Mouse (Mus musculus) midbrain, embryonic 13.5 days (tissue): ENCODE measurements around the gene Pfkfb4. TPM values are rescaled to one million over a fixed set of nuclear protein-coding genes. Genes with fewer than 3 reads are reported as not detected.

Source experiments
- ATAC-seq: fragments of 200-750 bp; cut with Nextera tagmentation; 2 replicates; pipeline ENCODE4 v1.8.0; 2017; ENCODE audit warnings: mild to moderate bottlenecking, moderate TSS enrichment, moderate library complexity
- H3K27ac ChIP-seq: fragments of 300-500 bp; sonication (generic); 2 replicates; pipeline ENCODE4 v1.5.1; 2015; ENCODE audit warnings: inconsistent platforms, mild to moderate bottlenecking, moderate library complexity
- H3K27me3 ChIP-seq: fragments of 300-500 bp; sonication (generic); 2 replicates; pipeline ENCODE4 v1.6.1; 2015; ENCODE audit warnings: mild to moderate bottlenecking, inconsistent platforms
- H3K36me3 ChIP-seq: fragments of 300-500 bp; sonication (generic); 2 replicates; pipeline ENCODE4 v1.6.1; 2015; ENCODE audit warnings: mild to moderate bottlenecking, inconsistent platforms
- H3K4me1 ChIP-seq: fragments of 300-500 bp; sonication (generic); replicated peaks from 2 replicates; pipeline ENCODE4 v1.6.1; 2015; ENCODE audit warnings: inconsistent platforms
- H3K4me2 ChIP-seq: fragments of 300-500 bp; sonication (generic); replicated peaks from 2 replicates; pipeline ENCODE4 v1.6.1; 2015; ENCODE audit warnings: moderate library complexity, mild to moderate bottlenecking, inconsistent platforms
- H3K4me3 ChIP-seq: fragments of 300-500 bp; sonication (generic); replicated peaks from 2 replicates; pipeline ENCODE4 v1.5.1; 2015; ENCODE audit warnings: mild to moderate bottlenecking, inconsistent platforms
- H3K9ac ChIP-seq: fragments of 300-500 bp; sonication (generic); replicated peaks from 2 replicates; pipeline ENCODE4 v1.6.1; 2015; ENCODE audit warnings: mild to moderate bottlenecking, inconsistent platforms
- H3K9me3 ChIP-seq: fragments of 300-500 bp; sonication (generic); 2 replicates; pipeline ENCODE4 v1.6.1; 2016; ENCODE audit warnings: mild to moderate bottlenecking, inconsistent platforms
- WGBS: fragments of 180-500 bp; shearing (Covaris S2); methylation state at CpG from one replicate; pipeline ENCODE4 v1.1.7; 2015; 5-methylcytosine and 5-hydroxymethylcytosine counted together
- polyA plus RNA-seq: library from polyadenylated mRNA; unstranded; fragments of >200 nt; fragmentation: Nextera tagmentation; extraction: Ambion mirVana; gene quantifications from 2 replicates; pipeline ENCODE4 v1.2.1, GENCODE M21; 2015

Gene Pfkfb4
- polyA plus RNA-seq, 1 experiment from 2014 or later = 24.4 TPM

- no peaks in the 10 kb centered on the region for H3K36me3 ChIP-seq
- H3K9me3 ChIP-seq = no peaks in the 10 kb centered on the region
- H3K4me1 ChIP-seq = no peaks in the 10 kb centered on the region
- no peak overlapping the region for H3K27ac ChIP-seq
- 83% methylated on average over 7 of the region's 7 CpGs for WGBS
- no peak overlapping the region for H3K4me2 ChIP-seq
- no peak overlapping the region for H3K4me3 ChIP-seq
- no peak for ATAC-seq
- no peaks in the 10 kb centered on the region for H3K27me3 ChIP-seq
- H3K9ac ChIP-seq = no peak overlapping the region
These were observed 13.6 kb upstream of the Pfkfb4 start for GRCm38 (mm10) chr9:108977966-108978365.

- Histone ChIP-seq H3K9ac (no peak overlapping the region), H3K9me3 (no peaks in the 10 kb centered on the region), H3K4me1 (no peaks in the 10 kb centered on the region), H3K27me3 (no peaks in the 10 kb centered on the region), H3K36me3 (no peaks in the 10 kb centered on the region), H3K4me2 (no peak overlapping the region), H3K27ac (no peak overlapping the region), H3K4me3 (no peak overlapping the region)
- ATAC-seq = no peak
- 87% methylated on average over 8 of the region's 8 CpGs for WGBS
These were observed 9.1 kb upstream of the Pfkfb4 start for GRCm38 (mm10) chr9:108982498-108982897.

GRCm38 (mm10) chr9:108983209-108983608 lies 8.4 kb upstream of the Pfkfb4 start:
- no peak for ATAC-seq

GRCm38 (mm10) chr9:108985710-108986109 lies 5.9 kb upstream of the Pfkfb4 start, which contains the start of gene Ucn2:
Gene Ucn2 (plus strand): TSS chr9:108986010.
- Histone ChIP-seq H3K9ac (no peak within 1 kb of the TSS), H3K27me3 (no peaks in the 10 kb centered on the region), H3K4me1 (peaks cover 1% of the 10 kb centered on the region; the same call in 1 of the 2 replicates), H3K4me3 (no peak within 1 kb of the TSS), H3K27ac (no peak within 1 kb of the TSS), H3K36me3 (no peaks in the 10 kb centered on the region), H3K9me3 (no peaks in the 10 kb centered on the region), H3K4me2 (no peak within 1 kb of the TSS)
- WGBS = 88% methylated on average over 4 of the region's 4 CpGs
- no peak for ATAC-seq

More at GRCm38 (mm10) chr9:108983209-108983608, 8.4 kb upstream of the Pfkfb4 start:
- H3K27ac ChIP-seq = no peak overlapping the region
- no peaks in the 10 kb centered on the region for H3K27me3 ChIP-seq
- no peak overlapping the region for H3K9ac ChIP-seq
- no peak overlapping the region for H3K4me2 ChIP-seq
- H3K9me3 ChIP-seq = no peaks in the 10 kb centered on the region
- H3K4me3 ChIP-seq = no peak overlapping the region
- H3K36me3 ChIP-seq = no peaks in the 10 kb centered on the region
- 86% methylated on average over 9 of the region's 9 CpGs for WGBS
- no peaks in the 10 kb centered on the region for H3K4me1 ChIP-seq

GRCm38 (mm10) chr9:108987704-108988350 lies 3.8 kb upstream of the Pfkfb4 start:
- Histone ChIP-seq H3K4me3 (no peak overlapping the region), H3K27ac (no peak overlapping the region), H3K9me3 (no peaks in the 10 kb centered on the region), H3K4me2 (no peak overlapping the region), H3K9ac (no peak overlapping the region), H3K36me3 (no peaks in the 10 kb centered on the region), H3K27me3 (no peaks in the 10 kb centered on the region), H3K4me1 (peaks cover 16% of the 10 kb centered on the region)
- no peak for ATAC-seq
- 18% methylated on average over 14 of the region's 15 CpGs for WGBS

- Histone ChIP-seq H3K36me3 (no peaks in the 10 kb centered on the region), H3K27me3 (no peaks in the 10 kb centered on the region), H3K4me1 (peaks cover 26% of the 10 kb centered on the region), H3K4me2 (no peak overlapping the region), H3K4me3 (no peak overlapping the region), H3K9me3 (no peaks in the 10 kb centered on the region), H3K27ac (no peak overlapping the region), H3K9ac (no peak overlapping the region)
- ATAC-seq = no peak
- 87% methylated on average over 4 of the region's 4 CpGs for WGBS
These were observed 1.6 kb upstream of the Pfkfb4 start for GRCm38 (mm10) chr9:108989802-108990461.

GRCm38 (mm10) chr9:108990462-108990820 lies 1.1 kb upstream of the Pfkfb4 start:
- ATAC-seq = no peak
- Histone ChIP-seq H3K36me3 (no peaks in the 10 kb centered on the region), H3K9ac (no peak overlapping the region), H3K27ac (no peak overlapping the region), H3K4me2 (no peak overlapping the region), H3K27me3 (no peaks in the 10 kb centered on the region), H3K4me3 (no peak overlapping the region), H3K9me3 (no peaks in the 10 kb centered on the region), H3K4me1 (peaks cover 30% of the 10 kb centered on the region)
- WGBS = 86% methylated on average over 7 of the region's 7 CpGs

- ATAC-seq = peak; percentile 37; the same call in 1 of the 2 replicates
- Histone ChIP-seq H3K27me3 (no peaks in the 10 kb centered on the region), H3K4me2 (peak overlapping the region; percentile 78), H3K4me3 (peak overlapping the region; percentile 63), H3K36me3 (no peaks in the 10 kb centered on the region), H3K27ac (peak overlapping the region; percentile 54), H3K9me3 (no peaks in the 10 kb centered on the region), H3K4me1 (peaks cover 35% of the 10 kb centered on the region), H3K9ac (peak overlapping the region; percentile 69)
- 9% methylated on average over 18 of the region's 18 CpGs for WGBS
These were observed 499 bp downstream of the Pfkfb4 start for GRCm38 (mm10) chr9:108992085-108992469.

- Histone ChIP-seq H3K27ac (no peak overlapping the region), H3K9me3 (no peaks in the 10 kb centered on the region), H3K4me2 (peak overlapping the region; percentile 78), H3K9ac (peak overlapping the region; percentile 69), H3K27me3 (no peaks in the 10 kb centered on the region), H3K36me3 (no peaks in the 10 kb centered on the region), H3K4me1 (peaks cover 35% of the 10 kb centered on the region), H3K4me3 (peak overlapping the region; percentile 63)
- no peak for ATAC-seq
- WGBS = 83% methylated on average over 9 of the region's 9 CpGs
These were observed 1.2 kb downstream of the Pfkfb4 start for GRCm38 (mm10) chr9:108992620-108993361.

- no peak overlapping the region for H3K4me2 ChIP-seq
- no peak overlapping the region for H3K27ac ChIP-seq
- no peaks in the 10 kb centered on the region for H3K9me3 ChIP-seq
- no peak overlapping the region for H3K4me3 ChIP-seq
- peaks cover 34% of the 10 kb centered on the region for H3K4me1 ChIP-seq
- no peaks in the 10 kb centered on the region for H3K27me3 ChIP-seq
- H3K36me3 ChIP-seq = no peaks in the 10 kb centered on the region
- WGBS = 85% methylated on average over 9 of the region's 9 CpGs
- H3K9ac ChIP-seq = no peak overlapping the region
- ATAC-seq = no peak
These were observed 4.8 kb downstream of the Pfkfb4 start for GRCm38 (mm10) chr9:108996411-108996810.

GRCm38 (mm10) chr9:108998287-108999166 lies 6.9 kb downstream of the Pfkfb4 start:
- Histone ChIP-seq H3K27ac (no peak overlapping the region), H3K27me3 (no peaks in the 10 kb centered on the region), H3K36me3 (peaks cover 7% of the 10 kb centered on the region; the same call in 1 of the 2 replicates), H3K4me1 (peaks cover 20% of the 10 kb centered on the region), H3K9me3 (no peaks in the 10 kb centered on the region), H3K9ac (peak overlapping the region; percentile 28; the same call in 1 of the 2 replicates), H3K4me2 (no peak overlapping the region), H3K4me3 (no peak overlapping the region)
- ATAC-seq = no peak
- 84% methylated on average over 19 of the region's 19 CpGs for WGBS
